Mouse (Mus musculus) E14TG2a.4 (cell line): ENCODE results near the gene Adamts2.

Experiments used
- CTCF ChIP-seq: conservative IDR thresholded peaks from 2 replicates; pipeline ENCODE4 v1.5.1; 2014; ENCODE audit warnings: low read length
- NANOG ChIP-seq: IDR thresholded peaks from 2 replicates; pipeline ENCODE4 v1.6.1; 2014; ENCODE audit warnings: borderline replicate concordance, low read length, mixed read lengths
- POU5F1 ChIP-seq: IDR thresholded peaks from 2 replicates; pipeline ENCODE4 v1.6.1; 2014; ENCODE audit warnings: low read length, borderline replicate concordance

DNA sequence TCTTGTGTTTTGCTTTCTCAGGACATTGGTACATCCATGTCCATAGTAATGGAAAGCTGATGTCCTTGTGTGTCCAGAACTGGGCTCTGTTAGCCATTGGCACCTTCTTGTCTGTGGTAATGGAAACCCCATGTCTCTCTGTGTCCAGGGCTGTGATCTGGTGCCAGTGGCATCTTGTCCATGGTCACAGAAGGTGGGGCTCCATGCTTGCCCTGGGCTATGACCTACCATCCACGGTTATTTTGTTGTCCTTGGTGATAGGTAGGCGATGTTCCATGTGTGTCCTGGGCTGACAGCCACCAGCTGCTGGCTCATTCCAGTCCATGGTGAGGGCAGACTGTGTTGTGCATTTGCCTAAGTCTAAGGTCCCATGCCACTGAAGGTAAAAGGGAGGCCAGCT, 48.2 kb downstream of the Adamts2 start:
- TF ChIP-seq CTCF (no peak), NANOG (no peak), POU5F1 (no peak)
